Mouse (Mus musculus) cortical plate, adult 2 months (tissue): ENCODE data around the gene Katna1. TPM values are rescaled to one million over a fixed set of nuclear protein-coding genes. Genes with fewer than 3 reads are reported as not detected.

ENCODE experiments used
- H3K27ac ChIP-seq: fragments of 200-500 bp; 2 replicates; pipeline ENCODE4 v1.5.1; 2012; ENCODE audit warnings: low read length, control low read depth, inconsistent platforms; ENCODE audit not compliant: insufficient read depth
- H3K4me1 ChIP-seq: fragments of 200-500 bp; 2 replicates; pipeline ENCODE4 v1.6.1; 2011; ENCODE audit warnings: low read length; ENCODE audit not compliant: control insufficient read depth, insufficient read depth
- H3K4me3 ChIP-seq: fragments of 200-500 bp; 2 replicates; pipeline ENCODE4 v1.5.1; 2011; ENCODE audit warnings: mild to moderate bottlenecking, low read length, control low read depth; ENCODE audit not compliant: insufficient read depth
- CTCF ChIP-seq: fragments of 200-500 bp; IDR thresholded peaks from 2 replicates; pipeline ENCODE4 v1.5.1; 2011; ENCODE audit warnings: mild to moderate bottlenecking, control low read depth, low read length; ENCODE audit not compliant: insufficient read depth; ENCODE audit errors: extremely low read depth
- POLR2A ChIP-seq: fragments of 200-500 bp; IDR thresholded peaks from 2 replicates; pipeline ENCODE4 v1.6.1; 2011; ENCODE audit warnings: mild to moderate bottlenecking, low read length, control low read depth; ENCODE audit not compliant: insufficient read depth; ENCODE audit errors: extremely low read depth
- polyA plus RNA-seq: library from polyadenylated mRNA; depleted of rRNA; stranded (reverse); fragments of >200 nt; gene quantifications from 2 replicates; pipeline ENCODE4 v1.2.3, GENCODE M21; 2012

The Katna1 gene
- polyA plus RNA-seq, 1 experiment, result 10.4 TPM

DNA sequence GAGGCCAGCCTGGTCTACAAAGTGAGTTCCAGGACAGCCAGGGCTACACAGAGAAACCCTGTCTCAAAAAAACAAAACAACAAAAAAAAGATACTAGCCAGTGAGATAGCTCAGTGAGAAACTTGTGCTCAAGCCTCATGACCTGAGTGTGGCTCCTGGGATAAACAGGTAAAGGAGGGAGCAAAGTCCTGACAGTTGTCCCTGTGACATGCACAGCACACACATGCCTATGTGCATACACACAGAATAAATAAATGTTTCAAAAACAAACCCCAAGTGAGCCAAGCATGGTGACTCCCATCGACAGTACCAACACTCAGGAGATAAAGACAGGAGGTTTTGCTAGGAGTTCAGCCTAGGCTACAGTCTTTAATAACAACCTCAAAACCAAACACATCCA, 47.0 kb downstream of the Katna1 start:
- TF ChIP-seq POLR2A, result no peak
- TF ChIP-seq CTCF, result no peak

GRCm38 (mm10) chr10:7775421-7775820, 49.6 kb downstream of the Katna1 start:
- no peaks in the 10 kb centered on the region for H3K4me1 ChIP-seq

More for the DNA sequence above, 47.0 kb downstream of the Katna1 start:
- Histone ChIP-seq H3K4me1 (no peaks in the 10 kb centered on the region), H3K4me3 (no peak overlapping the region), H3K27ac (no peak overlapping the region)

DNA sequence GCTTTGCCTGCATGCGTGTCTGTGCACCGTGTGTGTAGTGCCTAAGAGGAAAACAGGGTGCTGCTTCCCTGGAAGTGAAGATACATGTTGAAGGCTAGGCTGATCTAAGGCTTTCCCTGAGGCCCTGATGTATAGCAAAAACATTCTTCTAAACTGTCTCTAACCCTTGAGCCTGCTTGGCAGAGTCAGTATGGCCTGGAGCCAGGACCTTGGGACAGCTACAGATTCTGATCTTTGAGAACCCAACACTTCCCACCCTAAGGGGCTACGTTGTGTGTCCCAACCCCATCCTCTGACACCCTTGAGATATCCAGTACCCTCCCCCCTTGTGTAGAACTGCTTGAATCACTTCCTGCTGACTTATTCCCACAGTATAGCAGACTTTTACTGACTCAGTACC, 52.6 kb downstream of the Katna1 start:
- TF ChIP-seq POLR2A, result no peak
- Histone ChIP-seq H3K4me3 (no peak overlapping the region), H3K27ac (no peak overlapping the region), H3K4me1 (peaks cover 1% of the 10 kb centered on the region; the same call in 1 of the 2 replicates)

More at GRCm38 (mm10) chr10:7775421-7775820, 49.6 kb downstream of the Katna1 start:
- no peak for TF ChIP-seq POLR2A
- Histone ChIP-seq H3K4me3 (no peak overlapping the region), H3K27ac (no peak overlapping the region)

DNA sequence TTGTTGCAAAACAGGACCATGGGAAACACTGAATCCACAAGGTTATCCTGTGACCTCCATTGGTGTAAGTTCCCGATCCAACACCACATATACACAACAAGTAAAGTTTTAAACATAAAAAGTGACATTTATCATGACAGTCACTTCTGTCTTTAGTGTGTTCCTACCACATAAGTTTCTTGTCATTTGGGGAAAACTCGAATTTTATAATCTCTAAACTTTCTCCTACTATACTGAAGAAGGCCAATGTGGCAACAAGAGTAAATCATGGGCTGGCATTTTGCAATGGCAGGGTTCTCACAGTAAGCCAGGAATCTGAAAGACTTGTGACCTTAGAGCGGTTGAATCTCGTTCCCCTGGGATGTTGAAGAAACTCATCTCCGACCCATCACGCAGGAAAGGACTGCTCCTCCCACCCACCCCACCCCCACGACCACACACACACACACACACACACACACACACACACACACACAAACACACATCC, 54.0 kb downstream of the Katna1 start:
- H3K4me1 ChIP-seq, result peaks cover 1% of the 10 kb centered on the region; the same call in 1 of the 2 replicates
- TF ChIP-seq CTCF (no peak), POLR2A (no peak)
- H3K27ac ChIP-seq, result no peak overlapping the region
- H3K4me3 ChIP-seq, result peak overlapping the region; percentile 70

GRCm38 (mm10) chr10:7780238-7781176, 54.7 kb downstream of the Katna1 start:
- peak overlapping the region; percentile 40; the same call in 1 of the 2 replicates for H3K27ac ChIP-seq
- TF ChIP-seq POLR2A (0 out of 2 replicates have a peak, but pooled peaks have one; percentile 24), CTCF (no peak)
- H3K4me3 ChIP-seq, result peak overlapping the region; percentile 70
- peaks cover 1% of the 10 kb centered on the region; the same call in 1 of the 2 replicates for H3K4me1 ChIP-seq

DNA sequence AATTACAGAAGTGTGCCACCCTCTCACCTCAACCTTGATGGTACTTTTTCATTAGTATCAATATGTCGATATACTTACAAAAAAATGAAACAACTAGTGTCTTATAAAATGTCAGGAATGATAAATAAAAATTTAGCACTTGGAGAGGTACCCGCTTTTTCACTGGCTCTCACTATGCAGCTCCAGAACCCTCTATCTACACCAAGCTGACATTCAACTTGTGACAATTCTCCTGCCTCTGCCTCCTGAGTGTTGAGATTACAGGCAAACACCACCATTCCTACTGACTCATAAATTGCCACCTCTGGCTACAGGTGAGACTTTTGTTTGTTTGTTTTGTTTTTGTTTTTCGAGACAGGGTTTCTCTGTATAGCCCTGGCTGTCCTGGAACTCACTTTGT, 55.4 kb downstream of the Katna1 start:
- peaks cover 1% of the 10 kb centered on the region; the same call in 1 of the 2 replicates for H3K4me1 ChIP-seq
- no peak overlapping the region for H3K27ac ChIP-seq
- peak overlapping the region; percentile 70 for H3K4me3 ChIP-seq
- no peak for TF ChIP-seq POLR2A
- no peak for TF ChIP-seq CTCF

GRCm38 (mm10) chr10:7787319-7787718, 61.5 kb downstream of the Katna1 start:
- Histone ChIP-seq H3K4me1 (peaks cover 4% of the 10 kb centered on the region; the same call in 1 of the 2 replicates), H3K4me3 (no peak overlapping the region), H3K27ac (no peak overlapping the region)
- TF ChIP-seq CTCF (no peak), POLR2A (no peak)

DNA sequence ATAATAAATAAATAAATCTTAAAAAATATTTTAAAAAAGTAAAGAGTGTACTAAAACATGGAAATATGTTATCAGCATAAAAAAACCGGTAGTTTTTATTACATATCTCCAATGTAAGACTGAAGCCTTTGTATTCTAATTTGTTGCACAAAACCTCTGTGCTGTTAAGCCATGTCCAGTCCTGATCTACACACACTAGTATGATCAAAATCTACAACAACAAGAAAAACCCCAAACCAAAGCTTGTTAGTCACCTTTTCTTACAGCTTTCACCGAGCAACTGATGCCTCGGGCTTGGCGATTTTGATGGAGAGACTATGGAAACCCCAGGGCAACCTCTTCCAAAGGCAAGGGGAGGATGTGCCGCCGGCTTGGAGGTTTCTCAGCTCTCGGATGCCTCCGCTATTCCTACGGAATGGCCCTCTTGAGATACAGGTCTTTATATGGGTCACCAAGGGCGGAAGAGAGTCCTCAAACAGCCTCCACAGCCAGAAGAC, 66.5 kb downstream of the Katna1 start:
- no peak for TF ChIP-seq CTCF
- TF ChIP-seq POLR2A, result no peak
- Histone ChIP-seq H3K4me1 (peaks cover 8% of the 10 kb centered on the region), H3K4me3 (peak overlapping the region; percentile 82), H3K27ac (no peak overlapping the region)

GRCm38 (mm10) chr10:7792751-7793385, 67.1 kb downstream of the Katna1 start, which contains the start of the genes Ginm1 and Ppil4:
TSS of gene Ginm1 (minus strand) at chr10:7792824.
TSS of gene Ppil4 (plus strand) at chr10:7792891.
- H3K4me3 ChIP-seq, result peak within 1 kb of the TSS; percentile 82
- TF ChIP-seq CTCF (no peak), POLR2A (peak; percentile 86)
- H3K27ac ChIP-seq, result no peak within 1 kb of the TSS
- H3K4me1 ChIP-seq, result peaks cover 8% of the 10 kb centered on the region

- H3K4me1 ChIP-seq, result no peaks in the 10 kb centered on the region
- H3K27ac ChIP-seq, result no peak overlapping the region
- H3K4me3 ChIP-seq, result no peak overlapping the region
- TF ChIP-seq CTCF (no peak), POLR2A (no peak)
Measured at GRCm38 (mm10) chr10:7801258-7801657, 75.5 kb downstream of the Katna1 start.
